Mouse (Mus musculus): ENCODE data around the gene Nosip. TPM values are rescaled to one million over a fixed set of nuclear protein-coding genes. Genes with fewer than 3 reads are reported as not detected.
"Not testable (repeated sequence)": the region's sequence is repeated elsewhere in the genome, so short reads cannot be mapped to it uniquely, and the experiment has no call there.

Gene Nosip
- total and polyA plus RNA-seq, 2 experiments from 2014 or later = 21.5 to 38.2 TPM

DNA sequence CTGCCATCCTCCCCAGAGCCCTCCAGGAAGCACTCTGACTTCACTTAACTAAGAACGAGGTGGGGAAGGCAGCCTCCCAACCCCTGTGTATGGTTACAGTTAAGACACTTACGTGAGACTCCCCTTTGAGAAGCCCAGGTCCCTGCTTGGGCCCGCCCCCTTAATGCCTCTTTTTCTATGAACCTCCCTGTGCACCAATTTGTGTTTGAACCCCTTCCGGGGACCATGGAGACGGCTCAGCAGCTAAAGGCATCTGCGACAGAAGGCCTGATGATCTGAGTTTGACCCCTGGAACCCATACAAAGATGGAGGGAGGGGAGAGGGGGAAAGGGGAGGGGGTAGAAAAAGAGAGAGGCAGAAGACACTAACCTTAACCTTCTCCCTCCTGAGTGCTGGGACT is 44.2 kb downstream of the Nosip start:
- ATAC-seq (ENCODE audit: insufficient read depth, low read depth) = no peak
- Histone ChIP-seq H3K27me3 (ENCODE audit: control insufficient read depth, insufficient read depth, low read length) (no peaks in the 10 kb centered on the region), H3K9ac (replicated peaks; ENCODE audit: low read depth, low read length) (no peak overlapping the region), H3K4me3 (ENCODE audit: low read depth, low read length) (no peak overlapping the region), H3K27ac (ENCODE audit: low read depth) (no peak overlapping the region), H3K4me2 (ENCODE audit: low read depth, low read length) (no peak overlapping the region), H3K9me3 (replicated peaks; ENCODE audit: control insufficient read depth, low read length) (no peaks in the 10 kb centered on the region), H3K36me3 (replicated peaks; ENCODE audit: control insufficient read depth, insufficient read depth, low read length) (no peaks in the 10 kb centered on the region), H3K4me1 (ENCODE audit: control insufficient read depth, insufficient read depth) (peaks cover 17% of the 10 kb centered on the region)
- 75% methylated on average over 6 of the region's 6 CpGs for WGBS
- DNase-seq (ENCODE audit: low spot score) = no peak
- TF ChIP-seq EP300 (IDR thresholded peaks at IDR 0.05; ENCODE audit: low read depth) (no peak), CTCF (IDR thresholded peaks at IDR 0.05; ENCODE audit: low read depth) (no peak)

- no peaks in the 10 kb centered on the region for H3K36me3 ChIP-seq (replicated peaks; ENCODE audit: control insufficient read depth, insufficient read depth, low read length)
- H3K4me2 ChIP-seq (ENCODE audit: low read depth, low read length) = no peak overlapping the region
- DNase-seq (ENCODE audit: low spot score) (no peak), ATAC-seq (ENCODE audit: insufficient read depth, low read depth) (no peak)
- H3K4me1 ChIP-seq (ENCODE audit: control insufficient read depth, insufficient read depth) = peaks cover 17% of the 10 kb centered on the region
- H3K27me3 ChIP-seq (ENCODE audit: control insufficient read depth, insufficient read depth, low read length) = no peaks in the 10 kb centered on the region
- H3K4me3 ChIP-seq (ENCODE audit: low read depth, low read length) = no peak overlapping the region
- H3K9me3 ChIP-seq (replicated peaks; ENCODE audit: control insufficient read depth, low read length) = no peaks in the 10 kb centered on the region
- TF ChIP-seq CTCF (IDR thresholded peaks at IDR 0.05; ENCODE audit: low read depth) (no peak), EP300 (IDR thresholded peaks at IDR 0.05; ENCODE audit: low read depth) (no peak)
- WGBS = 48% methylated on average over 5 of the region's 5 CpGs
- H3K27ac ChIP-seq (ENCODE audit: low read depth) = no peak overlapping the region
- H3K9ac ChIP-seq (replicated peaks; ENCODE audit: low read depth, low read length) = no peak overlapping the region
These were observed 44.9 kb downstream of the Nosip start for GRCm38 (mm10) chr7:45107052-45107645.

DNA sequence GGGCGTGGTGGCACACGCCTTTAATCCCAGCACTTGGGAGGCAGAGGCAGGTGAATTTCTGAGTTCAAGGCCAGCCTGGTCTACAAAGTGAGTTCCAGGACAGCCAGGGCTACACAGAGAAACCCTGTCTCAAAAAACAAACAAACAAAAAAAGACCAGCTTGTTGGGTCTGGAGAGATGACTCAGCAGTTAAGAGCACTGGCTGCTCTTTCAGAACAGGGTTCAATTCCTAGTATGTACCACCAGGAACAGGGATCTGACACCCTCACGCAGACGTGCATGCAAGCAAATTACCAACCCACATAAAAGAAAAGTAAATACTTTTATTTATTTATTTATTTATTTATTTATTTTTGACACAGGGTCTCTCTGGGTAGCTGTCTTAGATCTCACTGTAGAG is 47.9 kb downstream of the Nosip start:
- H3K4me1 ChIP-seq (ENCODE audit: control insufficient read depth, insufficient read depth); H3K27me3 ChIP-seq (ENCODE audit: control insufficient read depth, insufficient read depth, low read length); H3K9me3 ChIP-seq (replicated peaks; ENCODE audit: control insufficient read depth, low read length); H3K36me3 ChIP-seq (replicated peaks; ENCODE audit: control insufficient read depth, insufficient read depth, low read length); H3K4me2 ChIP-seq (ENCODE audit: low read depth, low read length); H3K4me3 ChIP-seq (ENCODE audit: low read depth, low read length); DNase-seq (ENCODE audit: low spot score); H3K9ac ChIP-seq (replicated peaks; ENCODE audit: low read depth, low read length); ATAC-seq (ENCODE audit: insufficient read depth, low read depth); H3K27ac ChIP-seq (ENCODE audit: low read depth): not testable (repeated sequence)
- WGBS = 87% methylated on average over 4 of the region's 4 CpGs

DNA sequence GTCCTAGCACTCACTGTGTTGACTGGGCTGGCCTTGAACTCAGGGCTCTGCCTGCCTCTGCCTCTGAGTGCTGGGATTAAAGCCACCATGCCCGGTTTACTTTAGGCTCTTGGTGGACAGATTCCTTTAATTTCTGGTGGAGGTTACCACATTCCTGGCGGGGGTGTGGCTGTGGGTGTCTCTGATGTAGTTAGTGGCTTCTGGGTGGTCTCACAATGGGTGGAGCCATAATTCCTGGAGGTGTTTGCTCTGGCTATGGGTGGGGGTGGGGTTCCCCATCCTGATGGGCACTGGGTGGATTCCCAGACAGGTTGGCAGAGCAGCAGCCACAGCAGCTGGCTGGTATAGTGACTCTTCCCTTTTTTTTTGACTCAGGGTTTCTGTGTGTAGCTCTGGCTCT is 49.7 kb downstream of the Nosip start:
- TF ChIP-seq CTCF (IDR thresholded peaks at IDR 0.05; ENCODE audit: low read depth) (no peak), EP300 (IDR thresholded peaks at IDR 0.05; ENCODE audit: low read depth) (no peak)
- ATAC-seq (ENCODE audit: insufficient read depth, low read depth) = no peak
- 59% methylated on average over 2 of the region's 2 CpGs for WGBS

GRCm38 (mm10) chr7:45112529-45112928 is 50.3 kb downstream of the Nosip start:
- Histone ChIP-seq H3K27me3 (ENCODE audit: control insufficient read depth, insufficient read depth, low read length) (no peaks in the 10 kb centered on the region), H3K9ac (replicated peaks; ENCODE audit: low read depth, low read length) (no peak overlapping the region), H3K4me3 (ENCODE audit: low read depth, low read length) (no peak overlapping the region), H3K4me2 (ENCODE audit: low read depth, low read length) (no peak overlapping the region), H3K36me3 (replicated peaks; ENCODE audit: control insufficient read depth, insufficient read depth, low read length) (no peaks in the 10 kb centered on the region), H3K9me3 (replicated peaks; ENCODE audit: control insufficient read depth, low read length) (no peaks in the 10 kb centered on the region), H3K4me1 (ENCODE audit: control insufficient read depth, insufficient read depth) (no peaks in the 10 kb centered on the region), H3K27ac (ENCODE audit: low read depth) (no peak overlapping the region)
- WGBS = 51% methylated on average over 3 of the region's 3 CpGs
- no peak for TF ChIP-seq CTCF (IDR thresholded peaks at IDR 0.05; ENCODE audit: low read depth)
- TF ChIP-seq EP300 (IDR thresholded peaks at IDR 0.05; ENCODE audit: low read depth) = no peak
- no peak for DNase-seq (ENCODE audit: low spot score)
- ATAC-seq (ENCODE audit: insufficient read depth, low read depth) = no peak

More for the DNA sequence above, 49.7 kb downstream of the Nosip start:
- Histone ChIP-seq H3K4me2 (ENCODE audit: low read depth, low read length) (no peak overlapping the region), H3K36me3 (replicated peaks; ENCODE audit: control insufficient read depth, insufficient read depth, low read length) (no peaks in the 10 kb centered on the region), H3K4me3 (ENCODE audit: low read depth, low read length) (no peak overlapping the region), H3K27ac (ENCODE audit: low read depth) (no peak overlapping the region), H3K9me3 (replicated peaks; ENCODE audit: control insufficient read depth, low read length) (no peaks in the 10 kb centered on the region), H3K9ac (replicated peaks; ENCODE audit: low read depth, low read length) (no peak overlapping the region), H3K4me1 (ENCODE audit: control insufficient read depth, insufficient read depth) (no peaks in the 10 kb centered on the region), H3K27me3 (ENCODE audit: control insufficient read depth, insufficient read depth, low read length) (no peaks in the 10 kb centered on the region)
- no peak for DNase-seq (ENCODE audit: low spot score)

DNA sequence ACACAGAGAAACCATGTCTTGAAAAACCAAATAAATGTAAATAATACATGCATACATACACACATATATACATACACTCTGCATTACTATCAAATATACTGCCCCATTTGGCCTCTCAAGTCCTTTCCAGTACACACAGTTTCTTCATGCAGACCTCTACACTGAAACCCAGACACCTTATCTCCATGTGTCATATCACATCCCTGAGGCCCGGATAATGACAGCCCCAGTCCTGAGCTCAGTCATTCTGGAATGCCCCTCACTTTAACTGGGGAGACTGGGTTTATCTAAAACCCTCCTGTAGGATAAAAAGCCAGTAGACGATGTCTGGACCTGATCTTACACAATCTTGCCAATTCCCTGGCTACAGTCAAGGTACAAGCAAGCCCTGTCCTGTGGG is 51.2 kb downstream of the Nosip start:
- Histone ChIP-seq H3K27ac (ENCODE audit: low read depth) (no peak overlapping the region), H3K27me3 (ENCODE audit: control insufficient read depth, insufficient read depth, low read length) (no peaks in the 10 kb centered on the region), H3K9me3 (replicated peaks; ENCODE audit: control insufficient read depth, low read length) (no peaks in the 10 kb centered on the region), H3K4me2 (ENCODE audit: low read depth, low read length) (no peak overlapping the region), H3K9ac (replicated peaks; ENCODE audit: low read depth, low read length) (0 out of 2 replicates have a peak overlapping the region, but pooled peaks have one; percentile 4), H3K4me3 (ENCODE audit: low read depth, low read length) (no peak overlapping the region), H3K36me3 (replicated peaks; ENCODE audit: control insufficient read depth, insufficient read depth, low read length) (no peaks in the 10 kb centered on the region), H3K4me1 (ENCODE audit: control insufficient read depth, insufficient read depth) (no peaks in the 10 kb centered on the region)
- whole genome bisulfite sequencing = 20% methylated on average over 2 of the region's 2 CpGs
- TF ChIP-seq EP300 (IDR thresholded peaks at IDR 0.05; ENCODE audit: low read depth) (no peak), CTCF (IDR thresholded peaks at IDR 0.05; ENCODE audit: low read depth) (no peak)
- no peak for ATAC-seq (ENCODE audit: insufficient read depth, low read depth)
- no peak for DNase-seq (ENCODE audit: low spot score)
